ENCODE assay signal across 13 mouse cellular contexts in genomic region chr9:50433978-50434377, GRCm38 (mm10).
"Had no signal": no experiment of that assay in that cellular context is flagged by ENCODE, and none has a peak within 500 bp of the region (broad histone marks: within the 10 kb centered on the region; RNA-seq: fewer than 3 reads in every experiment).

No protein-coding gene starts in this region.

- H3K9me3 ChIP-seq: limb, embryonic 15.5 days; liver, embryonic 12.5 days; lung, embryonic 15.5 days; megakaryocyte, embryonic 14.5 days; midbrain, embryonic 12.5 days had no signal

- H3K27me3 ChIP-seq: liver, embryonic 12.5 days; lung, embryonic 15.5 days; midbrain, embryonic 12.5 days had no signal

- H3K4me2 ChIP-seq: limb, embryonic 15.5 days; liver, embryonic 12.5 days; lung, embryonic 15.5 days; midbrain, embryonic 12.5 days had no signal

- H3K9ac ChIP-seq: limb, embryonic 15.5 days; liver, embryonic 12.5 days; lung, embryonic 15.5 days; midbrain, embryonic 12.5 days had no signal

- H3K4me3 ChIP-seq: left cerebral cortex, adult 2 months; limb, embryonic 15.5 days; liver, embryonic 12.5 days; lung, embryonic 15.5 days; megakaryocyte, embryonic 14.5 days; midbrain, embryonic 12.5 days had no signal

- ATAC-seq: intestine, embryonic 16.5 days; liver, embryonic 12.5 days; midbrain, embryonic 16.5 days had no signal

- H3K27ac ChIP-seq: left cerebral cortex, adult 2 months; limb, embryonic 15.5 days; liver, embryonic 12.5 days; lung, embryonic 15.5 days; macrophage; midbrain, embryonic 12.5 days; stomach, postnatal 0 days had no signal

- H3K4me1 ChIP-seq: limb, embryonic 15.5 days; liver, embryonic 12.5 days; lung, embryonic 15.5 days had no signal

- H3K36me3 ChIP-seq: limb, embryonic 15.5 days; liver, embryonic 12.5 days; lung, embryonic 15.5 days; midbrain, embryonic 12.5 days had no signal

- DNase-seq: kidney, adult 8-10 months; lung, postnatal 14 days; thymus, postnatal 4 days had no signal
